Mouse (Mus musculus): ENCODE data around the gene Plcg1.

DNA sequence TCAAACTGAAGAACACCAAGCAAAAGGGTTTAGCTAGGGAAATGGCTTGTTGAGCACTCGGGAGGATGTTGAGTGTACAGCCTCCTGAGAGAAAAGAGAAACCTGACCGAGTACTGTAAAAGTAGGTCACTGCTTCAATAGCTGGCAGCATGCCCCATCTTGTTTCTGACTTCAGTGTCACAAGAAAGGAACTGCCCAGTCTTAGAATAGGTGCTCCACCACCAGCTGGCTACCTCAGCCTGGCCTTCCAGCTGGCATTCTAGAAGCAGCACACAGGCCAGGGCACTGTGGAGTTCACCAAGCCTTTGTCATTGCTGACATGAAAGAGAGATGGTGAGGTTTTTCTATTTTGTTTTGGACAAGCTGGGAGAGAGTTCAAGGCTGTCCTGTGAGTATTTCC lies 65.9 kb downstream of the Plcg1 start:
- no peak for TF ChIP-seq CTCF (IDR thresholded peaks at IDR 0.05; ENCODE audit: low read depth)
- TF ChIP-seq EP300 (optimal IDR thresholded peaks at IDR 0.05): no peak
